Mouse (Mus musculus): ENCODE results near the gene Gatd1. TPM values are rescaled to one million over a fixed set of nuclear protein-coding genes. Genes with fewer than 3 reads are reported as not detected.

The Gatd1 gene
- polyA plus RNA-seq, 1 experiment from 2014 or later, result 17.4 TPM

DNA sequence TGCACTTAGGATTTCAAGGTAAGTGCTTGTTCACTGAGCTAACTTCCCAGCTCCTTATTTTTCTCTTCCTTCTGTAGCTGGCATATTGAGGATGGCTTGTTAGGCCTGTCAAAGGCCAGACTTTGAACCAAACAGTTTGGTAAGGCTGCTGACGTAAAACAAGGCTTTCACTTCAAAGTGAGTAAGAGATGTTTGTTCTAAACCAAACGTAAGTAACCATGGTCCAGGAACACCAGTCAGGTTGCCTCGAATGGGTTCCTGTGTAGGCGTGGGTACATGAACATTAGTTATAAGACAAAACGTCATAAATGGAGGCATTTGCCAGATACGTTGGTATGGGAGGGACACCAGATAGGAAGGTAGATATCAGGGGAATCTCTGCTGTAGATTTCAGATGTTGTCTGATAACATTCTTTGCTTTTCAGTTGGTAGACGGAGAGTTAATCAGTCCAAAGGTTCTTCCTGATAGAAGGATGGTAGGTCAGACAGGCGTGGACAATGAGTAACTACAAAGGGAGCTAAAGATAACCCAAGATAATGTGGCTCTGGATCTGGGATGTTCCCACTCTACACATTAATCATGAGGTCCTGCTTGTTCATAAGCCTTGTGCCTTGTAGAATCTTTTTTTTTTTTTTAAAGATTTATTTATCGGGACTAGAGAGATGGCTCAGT lies 6.2 kb upstream of the Gatd1 start:
- no peaks in the 10 kb centered on the region for H3K36me3 ChIP-seq (replicated peaks; ENCODE audit: insufficient read depth, low read length)
- peak; percentile 87 for ATAC-seq
- H3K4me1 ChIP-seq (ENCODE audit: insufficient read depth), result peaks cover 20% of the 10 kb centered on the region
- no peak; the same call in 1 of the 2 replicates for TF ChIP-seq EP300 (IDR thresholded peaks at IDR 0.05; ENCODE audit: low read depth)
- no peak for TF ChIP-seq CTCF (IDR thresholded peaks at IDR 0.05; ENCODE audit: low read depth)
- 62% methylated on average over 9 of the region's 9 CpGs for whole genome bisulfite sequencing (ENCODE audit: insufficient replicate concordance)
- no peak overlapping the region for H3K9ac ChIP-seq (replicated peaks)
- H3K4me2 ChIP-seq (ENCODE audit: low read depth, low read length), result no peak overlapping the region
- H3K27ac ChIP-seq (ENCODE audit: low read depth), result peak overlapping the region; percentile 76
- H3K9me3 ChIP-seq (ENCODE audit: low read length), result no peaks in the 10 kb centered on the region
- H3K27me3 ChIP-seq (ENCODE audit: insufficient read depth, low read length), result no peaks in the 10 kb centered on the region
- DNase-seq, result no peak
- H3K4me3 ChIP-seq (ENCODE audit: low read depth, low read length), result no peak overlapping the region

DNA sequence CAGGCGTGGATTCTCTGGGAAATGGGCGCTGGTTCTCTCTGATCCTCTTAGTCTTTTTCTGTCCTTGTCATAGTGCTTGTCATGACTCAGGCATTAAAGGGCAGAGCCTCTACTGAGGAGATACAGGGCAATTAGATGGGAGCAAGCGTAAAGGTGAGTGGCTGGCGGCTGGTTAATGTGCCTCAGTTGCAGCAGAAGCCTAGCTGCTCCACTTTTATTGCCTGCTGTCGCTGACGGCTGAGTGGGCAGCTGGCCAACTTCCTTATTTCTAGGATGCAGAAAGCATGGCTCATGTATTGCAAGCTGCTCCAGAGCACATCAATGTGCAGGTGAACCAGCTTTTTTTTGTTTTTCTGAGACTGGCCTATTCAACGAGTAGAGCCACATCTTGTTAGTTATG lies 5.0 kb upstream of the Gatd1 start:
- Histone ChIP-seq H3K27me3 (ENCODE audit: insufficient read depth, low read length) (no peaks in the 10 kb centered on the region), H3K4me2 (ENCODE audit: low read depth, low read length) (no peak overlapping the region), H3K4me1 (ENCODE audit: insufficient read depth) (peaks cover 29% of the 10 kb centered on the region), H3K9ac (replicated peaks) (no peak overlapping the region), H3K27ac (ENCODE audit: low read depth) (no peak overlapping the region), H3K4me3 (ENCODE audit: low read depth, low read length) (no peak overlapping the region), H3K36me3 (replicated peaks; ENCODE audit: insufficient read depth, low read length) (no peaks in the 10 kb centered on the region), H3K9me3 (ENCODE audit: low read length) (no peaks in the 10 kb centered on the region)
- no peak for DNase-seq
- TF ChIP-seq CTCF (IDR thresholded peaks at IDR 0.05; ENCODE audit: low read depth) (no peak), EP300 (IDR thresholded peaks at IDR 0.05; ENCODE audit: low read depth) (no peak)
- ATAC-seq, result no peak
- WGBS (ENCODE audit: insufficient replicate concordance), result 51% methylated on average over 7 of the region's 7 CpGs

DNA sequence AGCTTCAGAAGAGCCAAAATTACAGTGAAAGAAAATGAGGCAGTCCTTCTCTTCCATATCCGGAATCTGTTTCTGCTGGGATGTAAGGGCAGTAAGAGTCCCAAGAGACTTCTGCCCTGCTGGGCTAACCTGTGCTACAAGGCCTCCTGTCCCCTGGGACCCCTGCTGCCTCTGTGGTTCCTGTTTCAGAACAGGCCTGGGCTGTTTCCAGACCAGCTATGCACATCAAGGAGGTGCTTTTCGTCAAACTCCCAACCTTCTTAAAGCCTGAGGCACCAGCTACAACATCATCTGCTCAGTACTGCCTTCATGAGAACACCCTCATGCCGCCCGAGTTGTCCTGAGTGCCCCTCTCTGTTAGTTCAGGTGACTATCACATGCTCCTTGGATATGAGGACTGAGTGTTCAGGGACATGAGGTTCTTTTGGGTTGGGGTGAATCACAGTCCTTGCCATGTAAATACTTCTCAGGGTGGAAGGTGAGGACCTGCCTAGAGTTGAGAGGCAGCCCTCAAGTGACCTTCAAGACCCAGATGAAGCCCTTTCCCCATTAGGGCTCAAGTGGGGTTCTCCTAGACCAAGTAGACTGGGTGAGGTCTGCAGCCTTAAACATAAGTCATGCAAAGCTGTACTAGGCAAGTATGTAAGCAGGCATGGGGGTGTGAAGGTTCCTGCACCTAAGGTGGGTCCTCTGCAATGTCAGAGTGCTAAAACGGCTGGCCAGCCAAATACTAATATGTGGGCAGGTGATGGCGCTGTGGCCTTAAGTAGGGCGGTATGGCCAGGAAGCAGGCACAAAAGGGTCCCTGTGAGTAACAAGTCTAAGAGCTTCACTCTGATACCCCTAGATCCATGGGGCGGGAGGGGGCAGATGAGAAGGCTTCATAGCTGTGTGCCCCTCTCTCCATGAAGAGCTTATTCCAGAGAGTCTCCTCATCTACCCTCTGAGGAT lies 4.1 kb upstream of the Gatd1 start:
- no peak overlapping the region for H3K27ac ChIP-seq (ENCODE audit: low read depth)
- peak overlapping the region; percentile 11; the same call in 1 of the 2 replicates for H3K9ac ChIP-seq (replicated peaks)
- 72% methylated on average over 8 of the region's 8 CpGs for WGBS (ENCODE audit: insufficient replicate concordance)
- TF ChIP-seq CTCF (IDR thresholded peaks at IDR 0.05; ENCODE audit: low read depth) (peak; percentile 43), EP300 (IDR thresholded peaks at IDR 0.05; ENCODE audit: low read depth) (no peak)
- no peaks in the 10 kb centered on the region for H3K36me3 ChIP-seq (replicated peaks; ENCODE audit: insufficient read depth, low read length)
- H3K4me2 ChIP-seq (ENCODE audit: low read depth, low read length), result no peak overlapping the region
- no peak overlapping the region for H3K4me3 ChIP-seq (ENCODE audit: low read depth, low read length)
- H3K27me3 ChIP-seq (ENCODE audit: insufficient read depth, low read length), result no peaks in the 10 kb centered on the region
- peaks cover 34% of the 10 kb centered on the region for H3K4me1 ChIP-seq (ENCODE audit: insufficient read depth)
- DNase-seq (no peak), ATAC-seq (no peak)
- no peaks in the 10 kb centered on the region for H3K9me3 ChIP-seq (ENCODE audit: low read length)

DNA sequence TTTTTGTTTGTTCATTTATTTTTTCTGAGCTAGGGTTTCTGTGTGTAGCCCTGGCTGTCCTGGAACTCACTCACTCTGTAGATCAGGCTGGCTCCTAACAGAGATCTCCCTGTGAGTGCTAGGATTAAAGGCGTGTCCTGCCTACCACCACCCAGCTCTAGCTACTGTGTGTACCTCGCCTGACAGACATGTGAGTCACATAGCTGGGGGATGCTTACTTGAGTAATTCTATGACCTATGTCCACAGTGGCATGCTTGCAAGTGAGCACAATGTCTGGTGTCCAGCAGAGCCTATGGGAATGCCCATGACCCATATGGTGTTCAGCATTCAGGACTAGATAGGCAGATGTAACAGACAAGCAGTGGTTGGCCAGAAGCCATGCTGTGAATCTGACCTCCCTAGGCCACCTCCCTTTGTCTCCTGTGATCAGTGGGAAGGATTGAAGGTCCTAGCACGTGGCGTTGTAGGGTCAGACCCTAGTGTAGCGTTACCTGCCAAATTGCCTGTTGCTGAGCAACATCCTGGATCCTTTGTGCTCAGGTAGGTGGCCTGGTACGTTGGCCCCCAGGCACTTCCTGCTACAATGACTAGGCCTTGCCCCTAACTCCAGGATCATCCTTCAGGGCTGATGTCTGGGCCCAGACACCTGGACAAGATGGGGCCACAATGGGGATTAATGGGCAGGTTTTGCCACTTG lies 2.4 kb upstream of the Gatd1 start:
- H3K36me3 ChIP-seq (replicated peaks; ENCODE audit: insufficient read depth, low read length), result 0 out of 2 replicates have a peak, but pooled peaks cover 3% of the 10 kb centered on the region
- 86% methylated on average over 6 of the region's 6 CpGs for WGBS (ENCODE audit: insufficient replicate concordance)

DNA sequence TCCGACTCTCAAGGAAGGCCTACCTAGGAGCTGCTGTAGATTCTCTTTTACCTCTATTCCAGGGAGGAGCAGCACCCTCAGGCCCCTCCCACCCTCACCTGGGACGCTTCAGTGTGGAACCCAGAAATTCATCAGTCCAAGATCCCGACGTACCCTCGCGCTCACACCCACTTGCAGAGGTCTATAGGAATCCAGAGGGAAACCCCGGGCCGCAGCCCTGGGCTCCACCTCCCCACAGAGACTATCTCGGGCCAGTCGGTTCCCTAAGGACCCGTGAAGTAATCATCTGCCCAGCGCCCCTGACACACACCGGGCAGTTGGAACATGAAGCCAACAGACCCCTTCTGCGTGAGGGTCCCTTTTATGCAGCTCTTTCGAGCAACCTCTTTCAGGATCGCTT lies 605 bp downstream of the Gatd1 start:
- Histone ChIP-seq H3K27ac (ENCODE audit: low read depth) (peak overlapping the region; percentile 77), H3K4me3 (ENCODE audit: low read depth, low read length) (peak overlapping the region; percentile 64), H3K9me3 (ENCODE audit: low read length) (no peaks in the 10 kb centered on the region), H3K4me2 (ENCODE audit: low read depth, low read length) (peak overlapping the region; percentile 95), H3K27me3 (ENCODE audit: insufficient read depth, low read length) (no peaks in the 10 kb centered on the region), H3K36me3 (replicated peaks; ENCODE audit: insufficient read depth, low read length) (peaks cover 24% of the 10 kb centered on the region), H3K4me1 (ENCODE audit: insufficient read depth) (peaks cover 36% of the 10 kb centered on the region), H3K9ac (replicated peaks) (peak overlapping the region; percentile 75)
- no peak for DNase-seq
- WGBS (ENCODE audit: insufficient replicate concordance), result 3% methylated on average over 16 of the region's 16 CpGs
- no peak for ATAC-seq
- no peak for TF ChIP-seq EP300 (IDR thresholded peaks at IDR 0.05; ENCODE audit: low read depth)
- no peak for TF ChIP-seq CTCF (IDR thresholded peaks at IDR 0.05; ENCODE audit: low read depth)

More for the DNA sequence above, 2.4 kb upstream of the Gatd1 start:
- no peak for DNase-seq
- Histone ChIP-seq H3K4me1 (ENCODE audit: insufficient read depth) (peaks cover 42% of the 10 kb centered on the region), H3K27ac (ENCODE audit: low read depth) (peak overlapping the region; percentile 85; the same call in 1 of the 2 replicates), H3K9ac (replicated peaks) (peak overlapping the region; percentile 16; the same call in 1 of the 2 replicates), H3K27me3 (ENCODE audit: insufficient read depth, low read length) (no peaks in the 10 kb centered on the region), H3K4me3 (ENCODE audit: low read depth, low read length) (no peak overlapping the region), H3K9me3 (ENCODE audit: low read length) (no peaks in the 10 kb centered on the region), H3K4me2 (ENCODE audit: low read depth, low read length) (no peak overlapping the region)
- TF ChIP-seq CTCF (IDR thresholded peaks at IDR 0.05; ENCODE audit: low read depth) (no peak), EP300 (IDR thresholded peaks at IDR 0.05; ENCODE audit: low read depth) (no peak)
- ATAC-seq, result no peak
